In the genomic region with DNA sequence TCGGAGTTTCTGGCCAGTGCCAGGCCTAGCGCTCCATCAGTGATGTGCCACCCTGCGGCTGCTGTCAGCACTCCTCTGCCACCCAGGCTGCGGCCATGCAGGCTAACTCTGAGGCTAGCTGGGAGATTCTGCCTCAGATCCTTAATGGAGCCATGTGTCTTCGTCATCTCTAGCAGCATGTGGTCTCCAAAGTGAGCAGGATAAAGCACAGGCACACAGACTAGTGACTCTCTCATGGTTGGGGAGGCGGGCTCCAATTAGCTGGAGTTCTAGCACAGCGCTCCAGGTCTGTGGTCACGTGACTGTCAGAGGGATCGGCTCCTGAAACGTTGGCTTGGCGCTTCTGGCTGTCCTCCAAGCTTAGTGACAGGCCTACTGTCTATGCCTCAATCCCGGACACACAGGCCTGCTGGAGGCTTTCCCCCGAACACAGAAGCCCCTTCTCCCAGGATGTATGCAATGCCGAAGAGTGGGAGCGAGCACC, we compare ENCODE assay signal across 8 mouse cellular contexts.
DNase-seq lines count a peak whose midpoint lies in the region; ATAC-seq lines count a peak whose summit lies in the region.

No protein-coding gene starts in this region.

- peak; percentile 40; the same call in 1 of the 2 replicates for ATAC-seq in midbrain, embryonic 16.5 days
- no peak for ATAC-seq in monocyte, adult 5-6 weeks (replicated peaks; ENCODE audit: insufficient number of reproducible peaks, low FRiP score, low TSS enrichment, poor library complexity, severe bottlenecking)

- WGBS in midbrain, embryonic 16.5 days, result 61% methylated on average over 15 of the region's 15 CpGs

- H3K4me1 ChIP-seq in midbrain, embryonic 16.5 days (ENCODE audit: control insufficient read depth, insufficient read depth, low read length), result peaks cover 16% of the 10 kb centered on the region; the same call in 1 of the 2 replicates

- H3K9ac ChIP-seq in midbrain, embryonic 16.5 days (ENCODE audit: low read depth, low read length), result no peak overlapping the region

- no peak overlapping the region for H3K27ac ChIP-seq in midbrain, embryonic 16.5 days (ENCODE audit: low read length)

- no peaks in the 10 kb centered on the region for H3K9me3 ChIP-seq in midbrain, embryonic 16.5 days (replicated peaks; ENCODE audit: control insufficient read depth, low read length, poor library complexity, severe bottlenecking)

- no peaks in the 10 kb centered on the region for H3K27me3 ChIP-seq in midbrain, embryonic 16.5 days (ENCODE audit: control insufficient read depth, insufficient read depth, low read depth, low read length)

- H3K4me2 ChIP-seq in midbrain, embryonic 16.5 days (ENCODE audit: low read length), result no peak overlapping the region

- H3K36me3 ChIP-seq in midbrain, embryonic 16.5 days (ENCODE audit: control insufficient read depth, insufficient read depth, low read length), result 0 out of 2 replicates have a peak, but pooled peaks cover 4% of the 10 kb centered on the region

- no peak overlapping the region for H3K4me3 ChIP-seq in midbrain, embryonic 16.5 days (ENCODE audit: low read depth, low read length)

- peak; percentile 67 for DNase-seq in layer of hippocampus, adult 9-11 months
- DNase-seq in layer of hippocampus, adult 9-10 months (ENCODE audit: low spot score), result no peak
- peak; percentile 85 to 89 for DNase-seq in cerebellum, postnatal 10 days
- DNase-seq in heart, postnatal 4 days, result peak; percentile 58
- no peak for DNase-seq in right cerebral cortex, postnatal 4 days
- no peak for DNase-seq in kidney, postnatal 4 days

Comparison
In these comparisons a context has a peak if more than half of its experiments do, and no peak if none do; other contexts are left out.
1. DNase-seq: peak in layer of hippocampus, adult 9-11 months (single experiment), cerebellum, postnatal 10 days (2 of 2) and heart, postnatal 4 days (single experiment); none in layer of hippocampus, adult 9-10 months (single experiment), right cerebral cortex, postnatal 4 days (single experiment) and kidney, postnatal 4 days (0 of 2).